Mouse (Mus musculus): ENCODE measurements around the gene Rnf126. TPM values are rescaled to one million over a fixed set of nuclear protein-coding genes. Genes with fewer than 3 reads are reported as not detected.
A peak's percentile ranks its signal among the peaks of the same experiment; 100 is the strongest.

Rnf126 gene
- total RNA-seq, 2 experiments from 2014 or later: 47.4 to 51.1 TPM

DNA sequence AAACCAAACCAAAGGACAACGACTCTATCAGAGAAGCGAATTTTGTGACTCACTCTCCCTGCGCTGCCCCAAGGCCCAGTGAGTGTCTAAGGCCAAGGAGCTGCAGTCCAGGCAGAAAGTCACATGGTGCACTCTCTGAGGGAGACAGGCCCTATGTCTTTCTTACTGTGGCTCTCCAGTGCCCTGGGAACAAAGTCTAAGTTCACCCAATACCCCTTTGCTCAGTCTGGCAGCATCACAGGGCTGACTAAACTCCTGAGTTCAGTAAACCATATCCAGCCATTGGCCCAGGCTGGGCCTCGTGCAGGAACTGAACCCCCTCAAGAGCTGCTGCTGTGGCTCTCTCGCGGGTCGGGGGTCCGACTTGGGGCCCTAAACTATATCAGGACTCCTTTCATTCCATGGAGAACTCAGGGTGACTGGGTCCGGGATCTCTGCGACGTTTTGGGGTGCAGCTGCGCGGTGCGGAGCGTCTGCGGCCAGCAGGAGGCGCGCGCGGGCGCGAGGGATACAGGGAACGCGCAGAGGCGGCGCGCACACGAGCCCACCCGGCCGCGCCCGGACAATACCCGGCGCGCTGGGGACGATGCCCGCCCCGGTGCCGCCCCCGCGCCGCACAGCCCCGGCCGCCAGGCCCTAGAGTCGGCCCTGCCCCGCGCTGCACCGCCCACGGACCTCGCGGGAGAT, 26.4 kb upstream of the Rnf126 start, which contains the start of gene Palm:
Palm (plus strand) TSS at position 522 of the 687 bp plus-strand sequence.
- DNase-seq (ENCODE audit: low spot score in 2 of 2): peak; percentile 86 to 90

- no peak for DNase-seq (ENCODE audit: low spot score in 2 of 2)
Measured at GRCm38 (mm10) chr10:79792339-79793040, 25.7 kb upstream of the Rnf126 start.

DNA sequence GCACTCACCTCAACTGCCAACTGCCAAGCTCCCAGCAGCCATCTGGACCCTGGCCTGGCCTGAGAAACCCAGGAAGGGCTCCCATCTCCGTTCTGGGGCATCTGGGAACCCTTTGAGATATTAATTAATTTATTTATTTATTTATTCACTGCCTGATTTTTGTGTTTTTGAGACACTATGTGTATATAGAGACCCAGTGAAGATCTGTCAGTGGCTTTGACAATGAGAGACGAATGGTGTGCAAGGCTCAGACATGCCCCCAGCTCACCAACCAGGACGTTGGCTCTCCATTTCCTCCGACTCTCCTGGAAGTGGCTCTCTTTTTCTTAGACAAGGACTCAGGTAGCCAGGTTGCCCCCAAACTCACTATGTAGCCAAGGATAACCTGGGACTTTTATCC, 24.1 kb upstream of the Rnf126 start, which contains the start of gene Prss57:
Prss57 (minus strand) TSS at position 101 of the 400 bp plus-strand sequence.
- DNase-seq (ENCODE audit: low spot score in 2 of 2): no peak

GRCm38 (mm10) chr10:79789581-79789980, 22.8 kb upstream of the Rnf126 start:
- DNase-seq (ENCODE audit: low spot score in 2 of 2): no peak

DNA sequence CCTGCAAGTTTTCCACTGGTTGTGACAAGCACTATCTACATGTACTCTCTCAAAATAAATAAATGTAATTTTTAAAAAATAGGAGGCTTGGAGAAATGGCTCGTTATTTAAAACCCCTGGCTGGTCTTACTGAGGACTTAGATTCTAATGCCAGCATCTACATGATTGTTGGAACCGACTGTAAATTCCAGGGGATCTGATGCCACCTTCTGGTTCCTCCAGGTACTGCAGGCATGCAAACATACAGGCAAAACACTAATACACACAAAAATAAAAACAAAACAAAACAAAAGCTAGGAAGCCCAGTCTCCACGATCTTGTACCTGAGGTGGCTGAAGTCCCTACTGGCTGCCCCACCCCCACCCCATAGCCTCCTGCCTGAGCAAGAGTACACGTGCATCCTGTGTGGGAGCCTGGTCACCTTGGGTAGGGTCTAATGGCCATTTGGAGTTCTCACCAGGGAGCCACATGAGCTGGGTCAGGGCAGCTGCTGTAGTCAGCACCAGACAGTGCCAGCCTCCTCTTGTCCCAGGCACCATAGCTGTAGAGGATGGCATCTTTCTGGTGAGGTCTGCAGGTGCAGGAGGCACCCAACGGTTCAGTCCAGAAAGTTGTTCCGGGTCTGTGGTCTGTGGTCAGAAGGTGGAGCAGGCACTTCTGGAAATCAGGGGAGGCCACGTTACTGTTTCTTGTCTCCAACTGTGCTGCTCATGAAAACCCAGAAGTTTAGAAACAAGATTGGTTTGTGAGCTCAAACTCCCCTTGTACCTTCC, 21.8 kb upstream of the Rnf126 start:
- peak; percentile 82 to 85 for DNase-seq (ENCODE audit: low spot score in 2 of 2)

DNA sequence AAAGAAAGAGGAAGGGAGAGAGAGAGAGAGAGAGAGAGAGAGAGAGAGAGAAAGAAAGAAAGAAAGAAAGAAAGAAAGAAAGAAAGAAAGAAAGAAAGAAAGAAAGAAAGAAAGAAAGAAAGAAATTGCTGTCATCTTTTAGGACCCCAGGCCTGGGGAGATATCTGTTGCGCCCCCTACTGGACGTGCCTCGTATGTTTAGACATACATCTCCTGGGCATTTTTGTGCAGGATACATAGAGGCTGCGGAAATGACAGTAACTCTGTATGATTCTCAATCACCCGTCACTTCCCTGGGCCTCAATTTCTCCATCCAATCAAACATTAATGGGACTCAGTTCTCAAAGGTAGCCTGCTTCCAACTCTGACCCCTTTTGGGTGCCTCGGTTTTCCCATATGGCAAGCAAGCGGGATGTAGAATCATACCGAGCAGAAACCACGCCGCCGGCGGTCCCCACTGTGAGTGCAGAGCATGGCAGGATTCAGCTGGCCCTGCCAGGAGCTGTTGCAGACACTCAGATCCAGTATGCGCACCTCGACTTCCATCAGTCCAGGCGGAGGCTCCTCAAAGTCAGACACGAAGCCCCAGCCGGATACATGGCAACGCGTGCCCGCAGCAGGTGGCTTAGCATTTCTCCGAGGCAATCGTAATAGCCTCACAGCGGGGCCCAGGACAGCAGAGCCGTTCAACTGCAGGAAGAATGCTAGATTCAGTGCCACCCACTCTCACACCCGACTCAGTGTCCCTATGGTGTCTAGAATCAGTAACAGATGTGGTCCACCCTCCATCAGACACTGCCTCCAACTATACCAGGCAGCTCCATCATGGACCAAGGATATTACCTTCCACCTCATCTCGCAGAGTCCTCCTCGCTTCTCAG, 17.4 kb upstream of the Rnf126 start:
- DNase-seq (ENCODE audit: low spot score in 2 of 2): no peak

GRCm38 (mm10) chr10:79783050-79783449, 16.3 kb upstream of the Rnf126 start:
- no peak for DNase-seq (ENCODE audit: low spot score in 2 of 2)

- DNase-seq (ENCODE audit: low spot score in 2 of 2): no peak
Measured at GRCm38 (mm10) chr10:79781956-79782355, 15.2 kb upstream of the Rnf126 start.

DNA sequence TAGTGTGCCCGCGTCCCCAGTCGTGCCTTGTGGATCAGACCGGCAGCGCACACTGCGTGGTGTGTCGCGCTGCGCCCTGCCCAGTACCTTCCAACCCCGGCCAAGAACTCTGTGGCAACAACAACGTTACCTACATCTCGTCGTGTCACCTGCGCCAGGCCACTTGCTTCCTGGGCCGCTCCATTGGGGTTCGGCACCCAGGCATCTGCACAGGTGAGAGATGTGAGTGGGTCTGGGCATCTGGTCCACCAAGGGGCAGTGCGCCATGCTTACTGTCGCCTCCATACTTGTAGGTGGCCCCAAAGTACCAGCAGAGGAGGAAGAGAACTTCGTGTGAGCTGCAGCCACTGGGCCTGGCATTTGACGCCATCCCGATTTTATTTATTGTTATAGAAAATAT, 14.4 kb upstream of the Rnf126 start:
- no peak for DNase-seq (ENCODE audit: low spot score in 2 of 2)

DNA sequence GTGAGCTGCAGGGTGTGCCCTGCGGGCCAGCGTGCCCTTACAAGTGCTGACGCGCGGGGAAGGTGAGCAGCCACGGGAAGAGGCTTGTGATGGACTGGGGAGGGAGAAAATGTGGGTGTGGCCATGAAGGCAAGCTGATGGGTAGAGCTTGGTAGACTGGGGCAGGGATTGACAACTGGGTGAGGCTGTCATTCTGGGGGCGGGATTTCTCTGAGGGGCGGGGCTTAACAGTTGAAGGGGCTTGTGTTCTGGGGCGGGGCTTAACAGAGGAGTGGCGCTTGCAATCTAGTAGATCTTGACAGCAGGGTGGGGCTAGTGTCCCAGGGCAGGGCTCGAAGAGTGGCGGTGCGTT, 13.9 kb upstream of the Rnf126 start:
- DNase-seq (ENCODE audit: low spot score in 2 of 2): no peak

- peak; percentile 95 for DNase-seq (ENCODE audit: low spot score in 2 of 2)
Measured at GRCm38 (mm10) chr10:79779784-79780663, 13.3 kb upstream of the Rnf126 start.

- DNase-seq (ENCODE audit: low spot score in 2 of 2): no peak
Measured at GRCm38 (mm10) chr10:79779193-79779592, 12.4 kb upstream of the Rnf126 start.

GRCm38 (mm10) chr10:79778006-79778405, 11.3 kb upstream of the Rnf126 start:
- peak; percentile 49 to 63 for DNase-seq (ENCODE audit: low spot score in 2 of 2)

DNA sequence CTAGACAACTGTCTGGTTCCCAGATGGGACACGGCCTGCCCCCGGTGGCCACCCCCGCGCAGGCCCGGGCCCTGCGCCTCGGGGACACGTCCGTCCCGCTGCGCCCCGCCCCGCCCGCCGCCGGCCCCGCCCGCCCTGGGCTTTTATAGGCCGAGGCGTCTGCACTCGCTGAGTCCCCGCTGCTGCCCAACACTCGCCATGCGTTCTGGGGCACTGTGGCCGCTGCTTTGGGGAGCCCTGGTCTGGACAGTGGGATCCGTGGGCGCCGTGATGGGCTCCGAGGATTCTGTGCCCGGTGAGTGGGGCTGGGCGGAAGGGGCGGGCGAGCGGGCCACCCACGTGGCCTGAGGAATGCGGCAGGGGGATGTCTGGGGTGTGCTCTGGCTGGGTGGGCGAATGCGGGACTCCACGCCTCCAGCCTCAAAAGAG, 10.4 kb upstream of the Rnf126 start, which contains the start of gene Fstl3:
Fstl3 (plus strand) TSS at position 170 of the 429 bp plus-strand sequence.
- DNase-seq (ENCODE audit: low spot score in 2 of 2): peak; percentile 50 to 69

GRCm38 (mm10) chr10:79774486-79775279, 7.9 kb upstream of the Rnf126 start:
- no peak for DNase-seq (ENCODE audit: low spot score in 2 of 2)

DNA sequence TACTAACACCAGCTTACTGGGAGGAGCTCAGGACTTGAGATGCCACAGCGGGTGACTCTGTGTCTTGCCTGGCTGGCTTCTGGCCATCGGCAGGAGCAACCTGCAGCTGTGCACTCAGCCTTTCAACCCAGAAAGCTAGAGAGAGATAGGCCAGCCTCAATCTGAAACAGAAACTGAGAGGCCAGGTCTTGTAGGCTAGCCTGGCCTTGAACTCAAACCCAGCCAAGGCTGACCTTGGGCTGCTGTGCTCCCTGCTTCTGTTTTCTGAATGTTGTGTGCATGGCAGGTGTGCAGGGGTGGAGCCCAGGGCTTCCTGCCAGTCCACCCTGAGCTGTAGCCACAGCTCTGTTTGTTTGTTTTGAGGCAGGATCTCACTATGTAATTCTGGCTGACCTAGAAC, 6.5 kb upstream of the Rnf126 start:
- no peak for DNase-seq (ENCODE audit: low spot score in 2 of 2)

DNA sequence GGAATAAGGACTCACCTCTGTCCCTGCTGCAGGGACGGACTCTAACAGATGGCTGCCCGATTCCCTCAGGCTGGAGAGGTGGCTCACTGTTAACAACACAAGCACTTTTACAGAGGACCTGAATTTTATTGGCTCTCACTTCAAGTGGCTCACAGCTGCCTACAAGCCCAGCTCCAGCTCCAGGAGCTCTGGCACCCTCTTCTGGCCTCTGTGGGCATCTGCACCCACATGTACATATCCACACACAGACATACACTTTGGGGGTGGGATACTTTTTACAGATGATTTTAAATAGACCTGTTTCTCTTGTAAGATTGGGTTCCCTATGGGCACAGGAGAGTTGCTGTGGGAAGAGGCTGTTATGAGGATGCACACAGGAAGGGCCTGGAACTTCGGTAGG, 5.6 kb upstream of the Rnf126 start:
- DNase-seq (ENCODE audit: low spot score in 2 of 2): no peak

DNA sequence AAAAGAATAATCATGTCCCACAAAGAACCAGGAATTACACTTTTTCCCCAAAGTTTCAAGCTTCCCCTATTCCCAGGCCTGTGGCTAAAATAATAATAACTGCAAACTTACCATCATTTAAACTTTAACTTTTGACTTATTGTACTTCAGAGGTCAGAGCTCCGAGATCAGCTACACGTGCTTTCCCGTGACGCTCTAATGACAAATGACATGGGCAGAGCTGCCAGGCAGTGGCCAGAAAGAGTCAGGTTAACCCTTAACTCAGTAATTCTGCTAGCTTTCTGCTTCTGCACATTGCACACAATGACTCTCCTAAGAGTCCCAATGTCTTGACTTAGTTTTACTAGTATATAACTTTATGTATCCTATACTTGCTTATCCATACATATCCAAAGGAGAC, 2.6 kb upstream of the Rnf126 start:
- no peak for DNase-seq (ENCODE audit: low spot score in 2 of 2)

- DNase-seq (ENCODE audit: low spot score in 2 of 2): peak; percentile 62 to 73
Measured at GRCm38 (mm10) chr10:79768400-79768799, 1.6 kb upstream of the Rnf126 start.
